Mouse (Mus musculus) midbrain, embryonic 12.5 days (tissue): ENCODE results near the gene Orai1. TPM values are rescaled to one million over a fixed set of nuclear protein-coding genes. Genes with fewer than 3 reads are reported as not detected.

Experiments
- ATAC-seq: fragments of 200-750 bp; cut with Nextera tagmentation; 2 replicates; pipeline ENCODE4 v1.8.0; 2017; ENCODE audit warnings: low read depth, moderate TSS enrichment, moderate library complexity; ENCODE audit not compliant: low FRiP score
- H3K27ac ChIP-seq: fragments of 300-500 bp; sonication (generic); replicated peaks from 2 replicates; pipeline ENCODE4 v1.5.1; 2016; ENCODE audit warnings: mild to moderate bottlenecking
- H3K27me3 ChIP-seq: fragments of 300-500 bp; sonication (generic); 2 replicates; pipeline ENCODE4 v1.6.1; 2016; ENCODE audit warnings: mild to moderate bottlenecking
- H3K36me3 ChIP-seq: fragments of 300-500 bp; sonication (generic); 2 replicates; pipeline ENCODE4 v1.6.1; 2016
- H3K4me1 ChIP-seq: fragments of 300-500 bp; sonication (generic); 2 replicates; pipeline ENCODE4 v1.6.1; 2016
- H3K4me2 ChIP-seq: fragments of 300-500 bp; sonication (generic); replicated peaks from 2 replicates; pipeline ENCODE4 v1.6.1; 2016; ENCODE audit warnings: mild to moderate bottlenecking, moderate library complexity
- H3K4me3 ChIP-seq: fragments of 300-500 bp; sonication (generic); 2 replicates; pipeline ENCODE4 v1.5.1; 2016; ENCODE audit warnings: mild to moderate bottlenecking
- H3K9ac ChIP-seq: fragments of 300-500 bp; sonication (generic); replicated peaks from 2 replicates; pipeline ENCODE4 v1.6.1; 2016; ENCODE audit warnings: mild to moderate bottlenecking, moderate library complexity
- H3K9me3 ChIP-seq: fragments of 300-500 bp; sonication (generic); 2 replicates; pipeline ENCODE4 v1.6.1; 2016; ENCODE audit warnings: mild to moderate bottlenecking
- WGBS: fragments of 180-500 bp; shearing (Covaris S2); methylation state at CpG from one replicate; pipeline ENCODE4 v1.1.7; 2016; 5-methylcytosine and 5-hydroxymethylcytosine counted together
- polyA plus RNA-seq: library from polyadenylated mRNA; unstranded; fragments of >200 nt; fragmentation: Nextera tagmentation; extraction: Ambion mirVana; gene quantifications from 2 replicates; pipeline ENCODE4 v1.2.1, GENCODE M21; 2016

The Orai1 gene
- polyA plus RNA-seq, 1 experiment from 2014 or later = 11.7 TPM

DNA sequence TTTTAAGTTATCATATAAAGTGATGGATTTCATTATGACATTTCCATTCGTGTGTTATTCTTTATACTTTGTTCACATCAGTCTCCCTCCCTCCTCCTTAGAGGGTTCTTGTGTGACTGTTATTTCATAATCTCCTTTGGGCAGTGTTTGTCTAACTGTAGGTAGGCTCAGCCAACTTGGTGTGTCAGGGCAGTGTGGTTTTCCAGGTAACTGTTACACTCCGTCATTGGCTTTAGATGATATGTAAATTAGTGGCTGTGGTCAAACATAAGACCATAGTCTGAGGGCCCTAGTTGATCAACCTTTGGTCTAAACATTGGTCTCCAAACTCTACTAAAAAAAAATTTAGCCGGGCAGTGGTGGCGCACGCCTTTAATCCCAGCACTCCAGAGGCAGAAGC is 5.6 kb downstream of the Orai1 start:
- no peaks in the 10 kb centered on the region for H3K27me3 ChIP-seq
- no peak overlapping the region for H3K4me2 ChIP-seq
- no peak overlapping the region for H3K4me3 ChIP-seq
- no peaks in the 10 kb centered on the region for H3K9me3 ChIP-seq
- no peak overlapping the region for H3K27ac ChIP-seq
- 96% methylated on average over 5 of the region's 5 CpGs for WGBS
- no peaks in the 10 kb centered on the region for H3K36me3 ChIP-seq
- no peak overlapping the region for H3K9ac ChIP-seq
- peaks cover 27% of the 10 kb centered on the region for H3K4me1 ChIP-seq
- no peak for ATAC-seq

- Histone ChIP-seq H3K27ac (no peak overlapping the region), H3K4me2 (no peak overlapping the region), H3K36me3 (no peaks in the 10 kb centered on the region), H3K4me1 (peaks cover 17% of the 10 kb centered on the region), H3K9ac (no peak overlapping the region), H3K9me3 (no peaks in the 10 kb centered on the region), H3K4me3 (no peak overlapping the region), H3K27me3 (no peaks in the 10 kb centered on the region)
- no peak for ATAC-seq
- 91% methylated on average over 7 of the region's 7 CpGs for WGBS
These were observed 6.6 kb downstream of the Orai1 start for GRCm38 (mm10) chr5:123021438-123021837.

GRCm38 (mm10) chr5:123023049-123023448 is 8.2 kb downstream of the Orai1 start:
- Histone ChIP-seq H3K9ac (no peak overlapping the region), H3K4me3 (no peak overlapping the region), H3K27me3 (no peaks in the 10 kb centered on the region), H3K9me3 (no peaks in the 10 kb centered on the region), H3K36me3 (no peaks in the 10 kb centered on the region), H3K27ac (no peak overlapping the region), H3K4me2 (no peak overlapping the region), H3K4me1 (peaks cover 11% of the 10 kb centered on the region)
- WGBS = 88% methylated on average over 6 of the region's 6 CpGs
- ATAC-seq = no peak

DNA sequence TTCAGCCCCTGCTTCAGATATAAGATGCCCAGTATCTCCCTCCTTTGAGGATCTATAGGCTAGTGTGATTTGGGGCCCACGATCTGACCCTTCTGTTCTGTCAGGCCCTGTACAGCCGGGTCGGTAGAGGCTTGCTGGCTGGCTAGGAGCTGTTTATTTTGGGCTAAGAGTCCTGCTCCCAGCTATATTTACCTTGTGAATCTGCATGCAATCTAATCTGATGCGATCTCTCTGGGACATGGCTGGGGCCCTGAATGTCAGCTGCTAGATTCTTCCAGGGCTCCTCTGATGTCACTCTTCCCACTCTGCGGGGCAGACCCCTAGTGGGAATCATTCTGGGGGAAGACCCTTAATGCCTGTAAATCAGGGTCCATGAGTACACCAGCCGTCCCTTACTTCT is 9.4 kb downstream of the Orai1 start:
- 90% methylated on average over 6 of the region's 6 CpGs for WGBS
- Histone ChIP-seq H3K4me3 (no peak overlapping the region), H3K9me3 (no peaks in the 10 kb centered on the region), H3K4me1 (peaks cover 6% of the 10 kb centered on the region), H3K9ac (no peak overlapping the region), H3K27me3 (no peaks in the 10 kb centered on the region), H3K36me3 (peaks cover 4% of the 10 kb centered on the region; the same call in 1 of the 2 replicates), H3K27ac (no peak overlapping the region), H3K4me2 (no peak overlapping the region)
- no peak for ATAC-seq

GRCm38 (mm10) chr5:123024965-123025573 is 10.2 kb downstream of the Orai1 start:
- peaks cover 12% of the 10 kb centered on the region for H3K36me3 ChIP-seq
- no peaks in the 10 kb centered on the region for H3K9me3 ChIP-seq
- H3K4me1 ChIP-seq = no peaks in the 10 kb centered on the region
- no peak overlapping the region for H3K9ac ChIP-seq
- H3K27ac ChIP-seq = no peak overlapping the region
- no peak overlapping the region for H3K4me3 ChIP-seq
- no peak overlapping the region for H3K4me2 ChIP-seq
- no peak for ATAC-seq
- no peaks in the 10 kb centered on the region for H3K27me3 ChIP-seq
- WGBS = 87% methylated on average over 9 of the region's 9 CpGs

DNA sequence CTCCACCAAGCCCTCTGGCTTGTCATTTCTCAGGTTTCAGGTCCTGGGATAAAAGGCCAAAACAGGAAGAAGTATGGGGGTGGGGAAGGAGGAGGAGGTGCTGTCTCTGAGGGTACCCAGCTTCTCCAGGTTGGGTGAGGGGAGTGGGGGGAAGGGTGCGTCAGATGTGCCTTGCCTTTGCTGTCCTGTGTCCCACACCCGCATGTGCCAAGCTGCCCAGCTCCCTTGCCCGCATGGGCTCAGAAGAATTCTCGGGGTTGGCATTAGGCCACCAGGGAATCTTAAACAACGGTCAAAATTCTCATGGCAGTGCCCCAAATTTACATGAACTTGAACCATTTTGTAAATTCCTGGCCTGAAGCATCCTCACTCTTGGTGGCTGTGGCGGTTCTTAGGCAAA is 11.5 kb downstream of the Orai1 start:
- 80% methylated on average over 6 of the region's 6 CpGs for WGBS
- Histone ChIP-seq H3K27ac (no peak overlapping the region), H3K4me3 (no peak overlapping the region)

DNA sequence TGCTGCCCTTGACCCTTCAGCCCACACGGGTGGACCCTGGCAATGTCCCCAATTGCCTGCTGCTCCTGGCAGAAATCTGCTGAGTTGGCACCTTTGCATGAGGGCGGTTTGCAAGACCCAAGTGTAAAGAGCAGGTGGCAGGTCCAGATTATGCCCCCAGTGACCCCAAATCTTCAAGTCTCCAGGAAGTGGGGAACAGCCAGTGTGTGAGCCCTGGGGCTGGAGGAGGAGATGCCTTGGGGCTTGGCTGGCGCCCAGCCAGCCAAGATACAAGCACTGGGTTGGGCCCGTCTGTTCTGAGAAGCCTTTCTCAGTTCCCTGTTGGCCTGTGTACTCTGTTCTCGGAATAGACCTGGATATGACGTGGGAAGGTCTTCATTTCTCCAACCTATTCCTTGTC is 12.6 kb downstream of the Orai1 start:
- no peak for ATAC-seq
- no peaks in the 10 kb centered on the region for H3K4me1 ChIP-seq
- WGBS = 81% methylated on average over 6 of the region's 6 CpGs

More for the DNA sequence above, 11.5 kb downstream of the Orai1 start:
- no peaks in the 10 kb centered on the region for H3K9me3 ChIP-seq
- no peak overlapping the region for H3K4me2 ChIP-seq
- H3K36me3 ChIP-seq = peaks cover 13% of the 10 kb centered on the region
- no peak for ATAC-seq
- H3K27me3 ChIP-seq = no peaks in the 10 kb centered on the region
- H3K4me1 ChIP-seq = no peaks in the 10 kb centered on the region
- no peak overlapping the region for H3K9ac ChIP-seq

DNA sequence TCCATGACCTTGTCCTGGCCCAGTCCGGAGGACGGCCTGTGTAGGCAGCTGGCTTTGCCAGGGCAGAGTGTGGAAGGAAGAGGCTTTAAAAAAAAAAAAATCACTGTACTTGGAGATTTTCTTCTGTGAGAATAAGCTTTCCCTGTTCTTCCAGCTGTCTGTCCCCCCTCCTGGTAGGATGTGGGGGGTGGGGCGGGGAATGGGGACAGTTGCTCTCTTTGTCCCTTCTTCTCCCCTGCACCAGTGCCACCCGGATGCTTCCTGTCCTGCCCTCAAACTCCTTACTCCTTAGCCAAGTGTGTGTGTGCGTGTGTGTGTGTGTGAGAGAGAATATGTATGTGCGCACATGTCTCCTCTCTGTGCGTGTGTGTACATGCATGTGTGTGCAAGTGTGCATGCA is 14.9 kb downstream of the Orai1 start:
- Histone ChIP-seq H3K4me3 (no peak overlapping the region), H3K4me1 (no peaks in the 10 kb centered on the region), H3K27ac (no peak overlapping the region), H3K4me2 (no peak overlapping the region), H3K9me3 (no peaks in the 10 kb centered on the region), H3K9ac (no peak overlapping the region), H3K27me3 (no peaks in the 10 kb centered on the region), H3K36me3 (peaks cover 16% of the 10 kb centered on the region)
- 91% methylated on average over 7 of the region's 7 CpGs for WGBS
- no peak for ATAC-seq

More for the DNA sequence above, 12.6 kb downstream of the Orai1 start:
- Histone ChIP-seq H3K9ac (no peak overlapping the region), H3K27ac (no peak overlapping the region), H3K36me3 (peaks cover 16% of the 10 kb centered on the region), H3K4me2 (no peak overlapping the region), H3K4me3 (no peak overlapping the region), H3K9me3 (no peaks in the 10 kb centered on the region), H3K27me3 (no peaks in the 10 kb centered on the region)

GRCm38 (mm10) chr5:123031312-123031711 is 16.4 kb downstream of the Orai1 start:
- H3K4me1 ChIP-seq = no peaks in the 10 kb centered on the region
- WGBS = 90% methylated on average over 3 of the region's 3 CpGs
- no peak overlapping the region for H3K9ac ChIP-seq
- H3K4me2 ChIP-seq = no peak overlapping the region
- peaks cover 16% of the 10 kb centered on the region for H3K36me3 ChIP-seq
- no peak overlapping the region for H3K27ac ChIP-seq
- ATAC-seq = no peak
- H3K27me3 ChIP-seq = no peaks in the 10 kb centered on the region
- no peaks in the 10 kb centered on the region for H3K9me3 ChIP-seq
- H3K4me3 ChIP-seq = no peak overlapping the region

DNA sequence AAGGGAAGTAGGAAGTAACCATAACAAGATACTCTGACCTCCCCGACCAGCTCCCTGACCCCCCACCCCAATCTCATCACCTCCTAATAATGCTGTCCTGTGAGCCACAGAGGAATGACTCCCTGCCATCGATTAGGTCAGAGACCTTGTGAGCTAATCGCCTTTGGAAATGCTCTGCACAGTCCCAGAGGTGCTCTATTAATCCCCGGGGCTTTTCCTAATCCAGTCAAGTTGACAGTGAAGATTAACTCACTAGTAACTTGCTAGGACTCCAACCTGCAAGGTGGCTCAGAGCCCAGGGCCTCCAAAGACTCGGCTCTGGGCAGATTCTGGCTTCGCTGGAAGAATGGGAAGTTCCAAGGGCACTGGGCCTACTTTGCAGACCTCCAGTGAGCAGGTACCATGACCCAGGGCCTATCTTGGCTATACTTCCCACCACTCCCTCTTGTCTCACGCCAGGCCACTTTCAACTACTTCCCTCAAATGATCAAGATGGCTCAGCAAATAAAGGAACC is 18.8 kb downstream of the Orai1 start:
- H3K4me1 ChIP-seq = no peaks in the 10 kb centered on the region
- 59% methylated on average over 7 of the region's 7 CpGs for WGBS
- no peaks in the 10 kb centered on the region for H3K9me3 ChIP-seq
- peaks cover 16% of the 10 kb centered on the region for H3K36me3 ChIP-seq
- H3K27me3 ChIP-seq = no peaks in the 10 kb centered on the region
- no peak for ATAC-seq
- no peak overlapping the region for H3K4me2 ChIP-seq
- H3K4me3 ChIP-seq = no peak overlapping the region
- no peak overlapping the region for H3K9ac ChIP-seq
- H3K27ac ChIP-seq = no peak overlapping the region

DNA sequence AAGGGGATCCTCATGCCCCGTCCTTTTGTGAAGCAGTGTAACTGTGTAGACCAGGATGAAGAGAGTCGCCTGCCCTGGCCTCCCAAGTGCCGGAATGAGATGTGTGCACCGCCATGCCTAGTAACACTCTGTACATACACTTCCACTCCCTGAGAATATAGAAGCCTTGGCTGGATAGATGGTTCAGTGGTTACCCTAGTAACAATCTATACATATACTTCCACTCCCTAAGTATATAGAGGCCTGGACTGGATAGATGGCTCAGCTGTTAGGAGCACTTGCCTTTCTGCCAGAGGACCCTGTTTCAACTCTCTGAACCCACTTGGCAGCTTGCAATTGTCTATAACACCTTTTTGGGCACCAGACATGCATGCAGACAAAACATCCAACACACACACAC is 20.2 kb downstream of the Orai1 start:
- Histone ChIP-seq H3K27me3 (no peaks in the 10 kb centered on the region), H3K27ac (no peak overlapping the region), H3K9ac (no peak overlapping the region), H3K4me2 (no peak overlapping the region), H3K4me3 (no peak overlapping the region), H3K36me3 (peaks cover 4% of the 10 kb centered on the region; the same call in 1 of the 2 replicates), H3K9me3 (no peaks in the 10 kb centered on the region), H3K4me1 (peaks cover 8% of the 10 kb centered on the region; the same call in 1 of the 2 replicates)
- ATAC-seq = no peak
- 86% methylated on average over 4 of the region's 4 CpGs for WGBS

DNA sequence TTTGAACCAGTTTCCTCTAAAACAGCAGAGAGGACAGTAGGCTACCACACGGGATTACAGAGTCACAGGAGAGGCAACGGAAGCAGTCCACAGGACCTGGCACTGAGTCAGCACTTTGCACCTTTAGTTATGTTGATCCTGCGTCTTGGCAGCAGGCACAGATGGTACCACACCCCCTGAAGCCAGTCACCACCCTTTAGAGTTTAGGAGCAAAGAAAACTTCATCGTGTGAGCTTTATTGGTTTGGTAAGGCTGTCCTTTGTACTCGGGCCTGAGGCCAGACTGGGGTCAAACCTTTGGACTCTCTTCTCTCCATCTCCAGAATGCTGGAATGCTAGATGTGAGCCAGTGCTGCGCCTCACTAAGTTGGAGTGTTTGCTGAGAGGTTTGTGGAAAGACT is 20.7 kb downstream of the Orai1 start:
- ATAC-seq = no peak
- peaks cover 3% of the 10 kb centered on the region; the same call in 1 of the 2 replicates for H3K36me3 ChIP-seq
- no peak overlapping the region for H3K4me3 ChIP-seq
- peaks cover 2% of the 10 kb centered on the region; the same call in 1 of the 2 replicates for H3K27me3 ChIP-seq
- H3K9ac ChIP-seq = no peak overlapping the region
- WGBS = 40% methylated on average over 6 of the region's 6 CpGs
- H3K9me3 ChIP-seq = no peaks in the 10 kb centered on the region
- H3K27ac ChIP-seq = no peak overlapping the region
- peaks cover 8% of the 10 kb centered on the region; the same call in 1 of the 2 replicates for H3K4me1 ChIP-seq
- no peak overlapping the region for H3K4me2 ChIP-seq

GRCm38 (mm10) chr5:123038115-123038514 is 23.2 kb downstream of the Orai1 start:
- Histone ChIP-seq H3K36me3 (no peaks in the 10 kb centered on the region), H3K9me3 (no peaks in the 10 kb centered on the region), H3K4me3 (no peak overlapping the region), H3K9ac (no peak overlapping the region), H3K27ac (no peak overlapping the region), H3K4me2 (no peak overlapping the region), H3K27me3 (peaks cover 7% of the 10 kb centered on the region; the same call in 1 of the 2 replicates), H3K4me1 (peaks cover 8% of the 10 kb centered on the region; the same call in 1 of the 2 replicates)
- 90% methylated on average over 5 of the region's 5 CpGs for WGBS
- no peak for ATAC-seq
